Mouse (Mus musculus): Measurements from ENCODE around the gene Krtap9-3.
A peak's percentile ranks its signal among the peaks of the same experiment; 100 is the strongest.
"Not testable (repeated sequence)": the region's sequence is repeated elsewhere in the genome, so short reads cannot be mapped to it uniquely, and the experiment has no call there.

The Krtap9-3 gene

DNA sequence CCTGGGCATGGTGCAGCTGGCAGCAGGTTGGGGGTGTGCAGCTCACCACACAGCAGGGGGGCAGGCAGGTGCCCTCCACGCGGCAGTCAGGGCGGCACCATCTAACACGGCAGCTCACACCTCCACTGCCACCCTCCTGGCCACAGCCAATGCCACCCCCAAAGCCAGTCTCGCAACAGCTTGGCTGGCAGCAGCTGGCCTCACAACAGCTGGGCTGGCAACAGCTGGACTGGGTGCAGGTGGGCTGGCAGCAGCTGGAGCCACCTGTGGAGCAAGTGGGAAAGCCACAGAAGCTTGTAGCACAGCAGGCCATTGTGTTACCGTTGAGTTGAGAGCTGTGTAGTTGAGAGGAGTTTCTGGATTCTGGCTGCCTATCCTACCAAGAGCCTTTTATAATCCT lies at the start of gene Krtap9-3:
Gene Krtap9-3 (minus strand): TSS at position 364 of the 400 bp plus-strand sequence.
- DNase-seq (ENCODE audit: low spot score in 2 of 2), result not testable (repeated sequence)

DNA sequence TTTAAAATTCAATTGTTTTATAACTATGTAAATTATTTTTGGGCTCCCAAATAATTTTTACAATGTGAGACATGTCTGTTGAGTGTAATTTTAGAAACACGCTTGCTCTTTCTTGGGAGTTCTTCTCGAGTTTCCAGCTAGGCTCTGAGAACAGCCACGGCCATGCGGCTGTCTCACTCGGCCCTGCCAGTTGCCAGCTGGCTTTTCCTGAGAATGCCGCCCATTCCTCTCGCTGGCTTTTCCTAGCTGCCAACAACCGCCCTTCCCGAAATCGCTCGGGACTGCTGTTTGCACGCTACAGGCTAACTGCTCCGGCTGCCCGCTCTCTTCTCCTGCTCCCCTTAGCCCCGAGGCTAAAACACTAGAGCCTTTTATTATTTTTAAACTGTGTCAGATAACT lies 48.5 kb upstream of the Krtap9-3 start:
- no peak for DNase-seq (ENCODE audit: low spot score in 2 of 2)

DNA sequence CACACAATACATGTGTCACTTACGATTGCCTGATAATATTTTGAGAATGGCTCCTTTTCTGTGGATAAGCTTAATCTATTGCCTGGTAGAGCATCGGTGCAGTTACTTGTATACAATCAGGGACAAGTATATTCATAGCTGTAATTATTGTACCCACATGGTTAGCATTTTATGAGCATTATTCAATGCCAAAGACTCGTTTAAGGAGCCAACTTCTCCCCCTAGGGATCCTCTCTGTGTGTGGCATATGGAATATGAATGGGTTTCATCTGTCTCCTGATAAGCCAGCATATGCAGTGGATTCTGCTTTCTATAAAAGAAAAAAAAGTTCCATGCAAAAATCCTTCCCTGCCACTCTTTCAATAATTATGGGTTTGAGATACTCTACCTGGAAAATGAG lies 46.4 kb upstream of the Krtap9-3 start:
- DNase-seq (ENCODE audit: low spot score in 2 of 2), result no peak

DNA sequence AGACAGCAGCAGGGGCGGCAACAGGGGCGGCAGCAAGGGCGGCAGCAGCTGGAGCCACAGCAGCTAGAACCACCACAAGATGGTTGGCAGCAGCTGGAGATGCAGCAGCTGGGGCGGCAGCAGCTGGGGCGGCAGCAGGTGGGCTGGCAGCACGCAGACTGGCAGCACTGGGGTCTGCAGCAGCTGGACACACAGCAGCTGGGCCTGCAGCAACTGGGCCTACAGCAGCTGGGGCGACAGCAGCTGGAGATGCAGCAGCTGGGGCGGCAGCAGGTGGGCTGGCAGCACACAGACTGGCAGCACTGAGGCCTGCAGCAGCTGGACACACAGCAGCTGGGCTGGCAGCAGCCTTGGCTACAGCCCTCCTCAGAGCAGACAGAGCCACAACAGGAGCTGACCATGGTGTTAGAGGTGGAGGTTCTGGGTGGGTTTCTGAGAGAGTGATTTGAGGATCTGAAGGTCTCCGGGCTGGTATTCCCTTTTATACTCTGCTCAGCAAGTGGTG lies 45.8 kb upstream of the Krtap9-3 start, which contains the start of gene Krtap4-7:
Gene Krtap4-7 (minus strand): TSS at position 455 of the 505 bp plus-strand sequence.
- not testable (repeated sequence) for DNase-seq (ENCODE audit: low spot score in 2 of 2)

DNA sequence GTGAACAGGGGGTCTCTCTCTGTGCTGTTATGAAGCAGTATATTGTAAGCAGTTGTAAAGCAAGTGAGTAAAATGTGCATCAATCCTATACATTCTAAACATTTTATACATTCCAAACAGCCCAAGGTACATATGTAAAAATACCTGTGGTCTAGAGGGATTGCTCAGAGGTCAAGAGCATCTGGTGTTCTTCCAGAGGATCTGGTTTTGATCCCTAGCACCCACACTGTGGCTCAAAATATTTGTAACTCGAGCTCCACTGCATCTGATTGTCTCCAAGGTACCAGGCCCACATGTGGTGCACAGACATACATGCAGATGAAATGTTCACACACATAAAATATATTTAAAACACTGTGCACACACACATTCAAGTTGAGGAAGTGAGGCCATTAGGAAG lies 43.0 kb upstream of the Krtap9-3 start:
- no peak for DNase-seq (ENCODE audit: low spot score in 2 of 2)

- DNase-seq (ENCODE audit: low spot score in 2 of 2), result no peak
Measured at GRCm38 (mm10) chr11:99637086-99637485, 39.2 kb upstream of the Krtap9-3 start.

GRCm38 (mm10) chr11:99634653-99635134 lies 36.8 kb upstream of the Krtap9-3 start, which contains the start of gene Krtap4-2:
Krtap4-2 (minus strand) TSS chr11:99635084.
- no peak for DNase-seq (ENCODE audit: low spot score in 2 of 2)

DNA sequence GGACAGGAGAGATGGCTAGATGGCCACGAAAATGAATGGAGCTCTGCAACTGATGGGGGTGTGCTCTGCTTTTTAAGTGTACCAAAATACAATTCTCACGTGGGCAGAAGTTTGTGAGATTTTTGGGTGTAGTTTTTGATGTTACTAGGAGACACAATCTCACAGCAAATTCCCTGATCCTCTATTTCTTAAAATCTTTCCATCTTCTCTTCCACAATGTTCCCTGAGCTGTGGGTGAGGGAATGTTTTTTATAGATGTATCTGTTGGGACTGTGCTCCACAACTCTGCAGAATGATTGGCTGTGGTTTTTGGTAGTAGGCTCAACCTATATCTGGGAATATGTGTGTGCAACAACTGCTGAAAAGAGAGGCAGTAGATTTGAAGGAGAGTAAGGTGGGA lies 35.4 kb upstream of the Krtap9-3 start:
- no peak for DNase-seq (ENCODE audit: low spot score in 2 of 2)

DNA sequence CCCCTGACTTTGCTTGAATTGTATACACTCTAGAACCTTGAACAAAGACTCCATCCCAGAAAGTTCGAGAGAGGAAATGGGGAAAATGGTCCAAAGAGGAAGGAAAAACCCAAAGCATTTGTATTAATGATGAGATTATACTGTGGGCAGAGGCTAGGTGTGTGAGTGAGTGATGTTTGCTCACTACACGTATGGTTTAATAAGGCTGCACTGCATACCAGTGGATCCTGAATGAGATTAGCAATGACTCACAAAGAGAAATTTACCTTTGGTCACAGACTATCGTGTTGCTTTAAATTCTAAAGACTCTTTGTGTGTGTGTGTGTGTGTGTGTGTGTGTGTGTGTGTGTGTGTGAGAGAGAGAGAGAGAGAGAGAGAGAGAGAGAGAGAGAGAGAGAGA lies 33.0 kb upstream of the Krtap9-3 start:
- DNase-seq (ENCODE audit: low spot score in 2 of 2), result no peak

GRCm38 (mm10) chr11:99628138-99628537 lies 30.2 kb upstream of the Krtap9-3 start, which contains the start of gene Krtap4-1:
Krtap4-1 (minus strand) TSS chr11:99628238.
- no peak for DNase-seq (ENCODE audit: low spot score in 2 of 2)

DNA sequence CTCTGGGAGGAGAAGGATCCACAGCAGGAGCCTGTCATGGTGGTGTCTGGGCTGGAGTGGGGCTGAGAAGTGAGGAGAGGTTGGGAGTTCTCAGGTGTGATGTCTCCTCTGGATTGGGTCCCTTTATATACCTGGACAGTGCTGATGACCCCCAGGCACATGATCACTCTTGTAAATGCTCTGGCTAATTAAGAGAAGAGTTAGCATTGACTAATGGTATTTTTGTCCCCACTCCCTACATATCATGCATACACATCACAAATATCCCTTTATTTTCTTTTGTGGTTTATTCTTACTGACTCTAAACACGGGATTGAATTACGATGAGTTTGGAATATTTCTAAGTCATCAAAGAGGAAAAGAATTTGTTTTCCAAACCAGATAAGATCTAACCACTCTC lies 22.4 kb upstream of the Krtap9-3 start, which contains the start of gene Gm11562:
Gene Gm11562 (minus strand): TSS at position 101 of the 400 bp plus-strand sequence.
- no peak for DNase-seq (ENCODE audit: low spot score in 2 of 2)

DNA sequence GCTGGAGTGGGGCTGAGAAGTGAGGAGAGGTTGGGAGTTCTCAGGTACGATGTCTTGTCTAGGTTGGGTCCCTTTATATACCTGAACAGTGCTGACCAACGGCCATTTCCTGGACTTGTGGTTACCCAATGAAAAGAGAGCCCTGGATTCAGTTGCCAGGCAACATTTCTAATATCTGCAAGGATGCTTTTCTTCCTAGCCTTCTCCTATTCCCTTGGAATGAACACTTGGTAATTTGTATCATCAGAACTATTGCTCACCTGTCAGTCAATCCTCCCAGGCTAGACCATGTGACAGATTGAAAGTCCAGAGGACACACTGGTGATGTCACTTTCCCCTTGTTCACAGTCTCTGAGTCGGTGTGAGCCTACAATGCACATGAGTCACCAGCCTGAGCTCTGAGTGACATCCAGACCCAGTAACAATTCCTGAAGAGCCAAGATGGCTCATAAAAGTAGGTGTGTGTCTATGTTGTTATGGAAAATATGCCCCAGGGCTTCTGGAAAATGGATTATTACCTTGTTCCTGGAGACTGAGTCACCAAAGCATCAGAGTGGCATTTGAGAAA lies 17.0 kb upstream of the Krtap9-3 start, which contains the start of gene Krtap2-4:
Gene Krtap2-4 (minus strand): TSS at position 51 of the 568 bp plus-strand sequence.
- DNase-seq (ENCODE audit: low spot score in 2 of 2), result no peak

- not testable (repeated sequence) for DNase-seq (ENCODE audit: low spot score in 2 of 2)
Measured at GRCm38 (mm10) chr11:99610089-99610488, 12.2 kb upstream of the Krtap9-3 start, which contains the start of gene Gm11937. Gm11937 (minus strand) TSS chr11:99610189.

GRCm38 (mm10) chr11:99609126-99609525 lies 11.2 kb upstream of the Krtap9-3 start:
- peak in 1 of 2 experiments; percentile 13 for DNase-seq (ENCODE audit: low spot score in 2 of 2)

- not testable (repeated sequence) for DNase-seq (ENCODE audit: low spot score in 2 of 2)
Measured at GRCm38 (mm10) chr11:99603208-99603607, 5.3 kb upstream of the Krtap9-3 start, which contains the start of gene Gm11938. Gm11938 (minus strand) TSS chr11:99603308.

DNA sequence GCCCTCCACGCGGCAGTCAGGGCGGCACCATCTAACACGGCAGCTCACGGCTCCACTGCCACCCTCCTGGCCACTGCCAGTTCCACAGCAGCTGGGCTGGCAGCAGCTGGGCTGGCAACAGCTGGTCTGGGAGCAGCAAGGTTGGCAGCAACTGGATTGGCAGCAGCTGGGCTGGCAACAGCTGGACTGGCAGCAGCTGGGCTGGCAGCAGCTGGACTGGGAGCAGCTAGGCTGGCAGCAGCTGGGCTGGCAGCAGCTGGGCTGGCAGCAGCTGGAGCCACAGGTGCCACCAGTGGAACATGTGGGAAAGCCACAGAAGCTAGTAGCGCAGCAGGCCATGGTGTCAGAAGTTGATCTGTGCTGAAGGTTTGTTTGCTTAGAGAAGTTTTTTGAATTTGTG lies 6.9 kb downstream of the Krtap9-3 start, which contains the start of gene Krtap1-3:
Gene Krtap1-3 (minus strand): TSS at position 359 of the 400 bp plus-strand sequence.
- no peak for DNase-seq (ENCODE audit: low spot score in 2 of 2)

DNA sequence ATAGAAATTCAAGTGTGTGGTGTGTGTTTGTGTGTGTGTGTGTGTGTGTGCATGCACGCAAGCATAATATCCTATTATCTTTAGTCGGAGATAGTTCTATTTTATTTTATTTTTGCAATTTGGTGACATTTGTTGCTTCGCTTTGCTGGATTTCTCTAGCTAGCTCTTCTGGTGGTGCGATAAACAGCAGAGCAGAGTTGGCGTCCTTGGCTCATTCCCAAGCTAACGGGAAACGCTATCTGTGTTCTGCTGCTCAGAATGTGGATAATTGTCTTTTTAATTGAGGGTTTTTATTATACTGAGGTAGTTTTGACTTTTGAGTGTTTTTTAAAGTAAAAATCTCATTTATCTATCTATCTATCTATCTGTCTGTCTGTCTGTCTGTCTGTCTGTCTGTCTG lies 12.8 kb downstream of the Krtap9-3 start:
- DNase-seq (ENCODE audit: low spot score in 2 of 2), result no peak

DNA sequence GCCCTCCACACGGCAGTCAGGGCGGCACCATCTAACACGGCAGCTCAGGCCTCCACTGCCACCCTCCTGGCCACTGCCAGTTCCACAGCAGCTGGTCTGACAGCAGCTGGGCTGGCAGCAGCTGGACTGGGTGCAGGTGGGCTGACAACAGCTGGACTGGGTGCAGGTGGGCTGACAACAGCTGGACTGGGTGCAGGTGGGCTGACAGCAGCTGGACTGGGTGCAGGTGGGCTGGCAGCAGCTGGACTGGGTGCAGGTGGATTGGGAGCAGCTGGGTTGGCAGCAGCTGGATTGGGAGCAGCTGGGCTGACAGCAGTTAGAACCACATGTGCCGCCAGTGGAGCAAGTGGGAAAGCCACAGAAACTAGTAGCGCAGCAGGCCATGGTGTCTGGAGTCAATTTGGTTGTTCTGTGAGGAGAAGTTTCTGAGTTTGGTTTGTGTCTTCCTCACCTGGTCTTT lies 14.6 kb downstream of the Krtap9-3 start, which contains the start of gene Krtap1-4:
Gene Krtap1-4 (minus strand): TSS at position 410 of the 460 bp plus-strand sequence.
- DNase-seq (ENCODE audit: low spot score in 2 of 2), result no peak

GRCm38 (mm10) chr11:99581564-99581963 lies 16.3 kb downstream of the Krtap9-3 start:
- no peak for DNase-seq (ENCODE audit: low spot score in 2 of 2)

DNA sequence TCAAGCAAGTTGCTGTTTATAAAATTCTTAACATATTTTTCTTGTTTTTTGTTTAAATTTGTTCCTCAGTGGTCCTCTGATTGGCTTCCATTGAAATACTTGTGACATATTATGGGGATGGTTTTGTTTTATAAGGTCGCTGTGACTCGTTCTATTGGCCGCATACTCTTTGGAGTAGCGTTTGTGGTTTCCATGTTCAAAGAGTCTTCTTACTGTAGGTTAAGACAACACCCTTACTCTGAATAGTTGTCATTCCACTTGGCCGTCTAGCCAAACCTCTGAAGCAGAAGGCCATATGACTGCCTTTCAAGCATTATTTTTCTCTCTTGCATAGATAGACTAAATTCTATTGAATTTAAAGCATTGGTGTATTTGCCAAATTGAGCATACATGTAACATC lies 16.9 kb downstream of the Krtap9-3 start:
- no peak for DNase-seq (ENCODE audit: low spot score in 2 of 2)

GRCm38 (mm10) chr11:99580636-99581035 lies 17.3 kb downstream of the Krtap9-3 start, which contains the start of gene Krtap1-5:
Krtap1-5 (minus strand) TSS chr11:99581016.
- no peak for DNase-seq (ENCODE audit: low spot score in 2 of 2)

DNA sequence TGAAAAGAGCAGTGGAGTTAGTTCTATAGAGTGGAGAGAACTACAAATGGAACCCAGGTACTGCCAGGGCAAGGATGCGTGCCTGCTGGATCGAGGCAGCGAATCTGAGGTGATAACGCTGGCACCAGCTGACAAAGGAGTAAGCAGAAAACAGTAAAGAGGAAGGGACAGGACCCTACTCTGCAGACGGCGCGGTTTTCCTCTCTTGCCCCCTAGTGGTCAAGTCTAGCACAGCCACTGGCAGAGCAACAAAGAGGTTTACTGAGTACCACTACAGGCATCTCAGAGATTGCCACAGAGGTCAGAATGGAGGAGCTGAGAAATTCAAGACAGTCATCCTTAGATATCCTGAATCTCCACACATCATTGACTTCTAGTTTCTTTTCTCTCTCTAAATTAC lies 23.8 kb downstream of the Krtap9-3 start:
- peak in 1 of 2 experiments; percentile 59 for DNase-seq (ENCODE audit: low spot score in 2 of 2)

DNA sequence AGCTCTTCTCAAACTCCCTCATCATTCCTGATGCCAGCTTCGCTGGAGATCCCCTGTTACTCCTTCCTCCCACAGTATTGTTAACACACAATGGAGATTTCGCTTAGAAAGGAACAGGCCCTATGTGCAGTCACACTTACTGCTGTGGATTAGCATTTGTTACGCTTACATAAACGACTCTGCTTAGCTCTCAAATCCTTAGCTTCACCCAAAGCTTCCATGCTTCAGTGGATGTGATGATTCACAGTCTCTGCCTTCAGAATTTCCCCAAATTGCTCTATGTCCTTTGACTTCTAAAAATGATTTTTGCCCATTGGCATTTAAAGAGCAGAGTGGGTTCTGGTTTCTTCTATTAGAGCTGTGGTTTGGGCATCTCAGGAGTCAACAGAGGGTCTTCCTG lies 24.7 kb downstream of the Krtap9-3 start:
- no peak for DNase-seq (ENCODE audit: low spot score in 2 of 2)
